ENCODE assay signal across 22 mouse cellular contexts in genomic region chr6:106281621-106282020, GRCm38 (mm10).
DNase-seq lines count a peak whose midpoint lies in the region; ATAC-seq lines count a peak whose summit lies in the region.
"Had no signal": no experiment of that assay in that cellular context is flagged by ENCODE, and none has a peak within 500 bp of the region (broad histone marks: within the 10 kb centered on the region; RNA-seq: fewer than 3 reads in every experiment).

No protein-coding gene starts in this region.

- 90% methylated on average over 6 of the region's 6 CpGs for WGBS in liver, embryonic 11.5 days

- intact Hi-C loops in heart, postnatal 14 days (cut with DNase I): no loop called here

- no peak overlapping the region for H3K4me2 ChIP-seq in liver, embryonic 11.5 days
- H3K4me2 ChIP-seq: limb, embryonic 13.5 days; lung, embryonic 15.5 days; stomach, embryonic 15.5 days had no signal

- H3K4me3 ChIP-seq in liver, embryonic 11.5 days (ENCODE audit: low read depth, low read length): no peak overlapping the region
- H3K4me3 ChIP-seq: embryonic facial prominence, embryonic 10.5 days; heart, embryonic 10.5 days; left cerebral cortex, adult 2 months; limb, embryonic 13.5 days; lung, embryonic 15.5 days; midbrain, embryonic 10.5 days; stomach, embryonic 15.5 days had no signal

- H3K9ac ChIP-seq in liver, embryonic 11.5 days (ENCODE audit: low read depth, low read length): no peak overlapping the region
- H3K9ac ChIP-seq: limb, embryonic 13.5 days; liver, embryonic 14.5 days; lung, embryonic 15.5 days; stomach, embryonic 15.5 days had no signal

- no peaks in the 10 kb centered on the region for H3K36me3 ChIP-seq in liver, embryonic 11.5 days (ENCODE audit: control insufficient read depth, insufficient read depth, low read length)
- H3K36me3 ChIP-seq: embryonic facial prominence, embryonic 10.5 days; heart, embryonic 10.5 days; limb, embryonic 13.5 days; lung, embryonic 15.5 days; midbrain, embryonic 10.5 days; stomach, embryonic 15.5 days had no signal

- no peaks in the 10 kb centered on the region for H3K4me1 ChIP-seq in liver, embryonic 11.5 days (replicated peaks; ENCODE audit: control insufficient read depth, insufficient read depth, low read length)
- H3K4me1 ChIP-seq: embryonic facial prominence, embryonic 10.5 days; heart, embryonic 10.5 days; limb, embryonic 13.5 days; lung, embryonic 15.5 days; midbrain, embryonic 10.5 days; stomach, embryonic 15.5 days had no signal

- no peak overlapping the region for H3K27ac ChIP-seq in liver, embryonic 11.5 days (ENCODE audit: low read depth, low read length)
- H3K27ac ChIP-seq: embryonic facial prominence, embryonic 10.5 days; heart, embryonic 10.5 days; kidney, postnatal 0 days; left cerebral cortex, adult 2 months; limb, embryonic 13.5 days; liver, embryonic 14.5 days; lung, embryonic 15.5 days; macrophage; midbrain, embryonic 10.5 days; stomach, embryonic 15.5 days had no signal

- peak; percentile 70 for ATAC-seq in frontal cortex, adult (ENCODE audit: low TSS enrichment)
- ATAC-seq in liver, embryonic 11.5 days (replicated peaks; ENCODE audit: low FRiP score): no peak

- no peaks in the 10 kb centered on the region for H3K27me3 ChIP-seq in liver, embryonic 11.5 days (replicated peaks; ENCODE audit: control insufficient read depth, insufficient read depth, low read length)
- H3K27me3 ChIP-seq: CH12.LX; limb, embryonic 13.5 days; lung, embryonic 15.5 days; stomach, embryonic 15.5 days had no signal

- no peaks in the 10 kb centered on the region; the same call in 1 of the 2 replicates for H3K9me3 ChIP-seq in liver, embryonic 11.5 days (ENCODE audit: control insufficient read depth, low read length)
- H3K9me3 ChIP-seq: embryonic facial prominence, embryonic 10.5 days; heart, embryonic 10.5 days; limb, embryonic 13.5 days; lung, embryonic 15.5 days; midbrain, embryonic 10.5 days; stomach, embryonic 15.5 days had no signal

- no peak for DNase-seq in frontal cortex, postnatal 10 days (ENCODE audit: low spot score in 2 of 2)
- DNase-seq in brain, adult 2 months (ENCODE audit: low read depth, low spot score): peak; percentile 78
- peak; percentile 50 to 76 for DNase-seq in layer of hippocampus, adult 18-20 months (ENCODE audit: low spot score in 2 of 2)
- DNase-seq in layer of hippocampus, postnatal 36 days: peak; percentile 17 to 31
- no peak for DNase-seq in liver, embryonic 11.5 days (ENCODE audit: low spot score)
- DNase-seq in heart, postnatal 14 days: no peak
- DNase-seq: adrenal gland, postnatal 36 days; cerebellum, adult 8-10 months; kidney, adult 18-20 months; retina, postnatal 1 day had no signal

Comparison
In these comparisons a context has a peak if more than half of its experiments do, and no peak if none do; other contexts are left out.
1. DNase-seq: peak in brain, adult 2 months (single experiment), layer of hippocampus, adult 18-20 months (2 of 2) and layer of hippocampus, postnatal 36 days (2 of 2); none in frontal cortex, postnatal 10 days (0 of 2), liver, embryonic 11.5 days (single experiment) and heart, postnatal 14 days (0 of 2).